Mouse (Mus musculus) layer of hippocampus, adult 11-12 months (tissue): ENCODE results near the gene Crat.
A peak's percentile ranks its signal among the peaks of the same experiment; 100 is the strongest.

Experiments
- DNase-seq: peaks from one replicate; pipeline ENCODE4 v3.0.0; 2022; ENCODE audit warnings: low spot score

Gene Crat

GRCm38 (mm10) chr2:30415157-30415935 lies at the start of gene Crat:
Gene Crat, minus strand, starts transcription at chr2:30415813.
- DNase-seq, result peak; percentile 95

GRCm38 (mm10) chr2:30464411-30464810 lies 48.8 kb upstream of the Crat start:
- no peak for DNase-seq

- peak; percentile 54 for DNase-seq
These were observed 48.3 kb upstream of the Crat start for GRCm38 (mm10) chr2:30463904-30464330.

- DNase-seq, result no peak
These were observed 47.7 kb upstream of the Crat start for GRCm38 (mm10) chr2:30463341-30463761.

GRCm38 (mm10) chr2:30459241-30459640 lies 43.6 kb upstream of the Crat start:
- DNase-seq, result no peak

- no peak for DNase-seq
These were observed 42.7 kb upstream of the Crat start for GRCm38 (mm10) chr2:30458349-30458748.

- DNase-seq, result no peak
These were observed 40.7 kb upstream of the Crat start for GRCm38 (mm10) chr2:30456104-30456980.

- DNase-seq, result no peak
These were observed 39.0 kb upstream of the Crat start for GRCm38 (mm10) chr2:30454587-30454986.

- no peak for DNase-seq
These were observed 38.0 kb upstream of the Crat start for GRCm38 (mm10) chr2:30453570-30453969.

GRCm38 (mm10) chr2:30451525-30451924 lies 35.9 kb upstream of the Crat start:
- DNase-seq, result no peak

GRCm38 (mm10) chr2:30450530-30450929 lies 34.9 kb upstream of the Crat start:
- no peak for DNase-seq

- no peak for DNase-seq
These were observed 32.8 kb upstream of the Crat start for GRCm38 (mm10) chr2:30448371-30448770.

GRCm38 (mm10) chr2:30446891-30447826 lies 31.5 kb upstream of the Crat start:
- DNase-seq, result no peak

- DNase-seq, result no peak
These were observed 29.7 kb upstream of the Crat start for GRCm38 (mm10) chr2:30445312-30445711.

- DNase-seq, result no peak
These were observed 28.8 kb upstream of the Crat start for GRCm38 (mm10) chr2:30444450-30444849.

GRCm38 (mm10) chr2:30444006-30444405 lies 28.4 kb upstream of the Crat start:
- DNase-seq, result no peak

- DNase-seq, result no peak
These were observed 27.7 kb upstream of the Crat start for GRCm38 (mm10) chr2:30443281-30443680.

GRCm38 (mm10) chr2:30442498-30442890 lies 26.9 kb upstream of the Crat start:
- DNase-seq, result no peak

GRCm38 (mm10) chr2:30441518-30442497 lies 26.2 kb upstream of the Crat start:
- peak; percentile 82 for DNase-seq

GRCm38 (mm10) chr2:30440701-30441517 lies 25.3 kb upstream of the Crat start:
- DNase-seq, result peak; percentile 76
